Mouse (Mus musculus) liver, embryonic 11.5 days (tissue): ENCODE results near the gene Dohh. TPM values are rescaled to one million over a fixed set of nuclear protein-coding genes. Genes with fewer than 3 reads are reported as not detected.

ENCODE experiments used
- ATAC-seq: fragments of 200-750 bp; cut with Nextera tagmentation; replicated peaks from 2 replicates; pipeline ENCODE4 v1.8.0; 2017; ENCODE audit warnings: moderate number of reproducible peaks, mild to moderate bottlenecking, moderate TSS enrichment, moderate library complexity; ENCODE audit not compliant: low FRiP score
- DNase-seq: peaks from one replicate; pipeline ENCODE4 v3.0.0-alpha.2; 2017; ENCODE audit warnings: low spot score
- H3K27ac ChIP-seq: fragments of 300-500 bp; sonication (generic); 2 replicates; pipeline ENCODE4 v1.5.1; 2014; ENCODE audit warnings: mild to moderate bottlenecking, low read depth, low read length, control low read depth
- H3K27me3 ChIP-seq: fragments of 300-500 bp; sonication (generic); replicated peaks from 2 replicates; pipeline ENCODE4 v1.6.1; 2014; ENCODE audit warnings: low read length, mixed read lengths; ENCODE audit not compliant: control insufficient read depth, insufficient read depth
- H3K36me3 ChIP-seq: fragments of 300-500 bp; sonication (generic); 2 replicates; pipeline ENCODE4 v1.6.1; 2014; ENCODE audit warnings: mild to moderate bottlenecking, low read length, moderate library complexity, mixed read lengths; ENCODE audit not compliant: control insufficient read depth, insufficient read depth
- H3K4me1 ChIP-seq: fragments of 300-500 bp; sonication (generic); replicated peaks from 2 replicates; pipeline ENCODE4 v1.6.1; 2014; ENCODE audit warnings: low read length, mixed read lengths; ENCODE audit not compliant: control insufficient read depth, insufficient read depth
- H3K4me2 ChIP-seq: fragments of 300-500 bp; sonication (generic); 2 replicates; pipeline ENCODE4 v1.6.1; 2014; ENCODE audit warnings: mild to moderate bottlenecking, control low read depth, moderate library complexity
- H3K4me3 ChIP-seq: fragments of 300-500 bp; sonication (generic); 2 replicates; pipeline ENCODE4 v1.5.1; 2014; ENCODE audit warnings: low read depth, low read length, control low read depth
- H3K9ac ChIP-seq: fragments of 300-500 bp; sonication (generic); 2 replicates; pipeline ENCODE4 v1.6.1; 2014; ENCODE audit warnings: low read depth, low read length, control low read depth
- H3K9me3 ChIP-seq: fragments of 300-500 bp; sonication (generic); 2 replicates; pipeline ENCODE4 v1.6.1; 2016; ENCODE audit warnings: low read length, inconsistent platforms, mixed read lengths; ENCODE audit not compliant: control insufficient read depth
- WGBS: fragments of 180-500 bp; shearing (Covaris S2); extraction: QIAGEN DNeasy Blood & Tissue Kit; methylation state at CpG from one replicate; pipeline ENCODE4 v1.1.7; 2014; 5-methylcytosine and 5-hydroxymethylcytosine counted together
- polyA plus RNA-seq: library from polyadenylated mRNA; unstranded; fragments of >200 nt; fragmentation: Nextera tagmentation; extraction: Ambion mirVana; gene quantifications from 2 replicates; pipeline ENCODE4 v1.2.1, GENCODE M21; 2014

Gene Dohh
- polyA plus RNA-seq, 1 experiment from 2014 or later = 97.4 TPM

- Histone ChIP-seq H3K9me3 (no peaks in the 10 kb centered on the region), H3K9ac (peak overlapping the region; percentile 35; the same call in 1 of the 2 replicates), H3K4me3 (peak overlapping the region; percentile 29), H3K27me3 (peaks cover 24% of the 10 kb centered on the region), H3K4me1 (peaks cover 86% of the 10 kb centered on the region), H3K4me2 (peak overlapping the region; percentile 48), H3K27ac (peak overlapping the region; percentile 75), H3K36me3 (no peaks in the 10 kb centered on the region; the same call in 1 of the 2 replicates)
- ATAC-seq (peak; percentile 8; the same call in 1 of the 2 replicates), DNase-seq (no peak)
- 17% methylated on average over 8 of the region's 8 CpGs for WGBS
These were observed 25.1 kb downstream of the Dohh start for GRCm38 (mm10) chr10:81409330-81409729.

DNA sequence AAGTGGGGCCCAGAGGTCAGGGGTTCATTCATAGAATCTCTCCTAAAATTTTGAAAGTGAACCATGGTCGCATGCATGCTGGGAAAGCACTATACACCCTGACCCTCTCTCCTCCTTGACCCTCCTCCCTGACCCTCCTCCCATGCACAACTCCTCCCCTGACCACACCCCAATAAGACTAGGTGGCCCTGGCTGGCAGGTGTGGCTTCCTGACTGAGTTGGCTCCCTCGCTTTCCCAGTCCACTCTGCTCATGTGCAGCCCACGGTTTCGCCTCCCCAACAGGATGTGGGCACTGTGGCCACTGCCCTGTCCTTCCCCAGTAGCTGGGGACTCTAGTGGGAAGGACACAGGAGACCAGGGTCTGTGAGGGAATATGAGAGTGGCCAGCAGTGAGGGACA lies 26.1 kb downstream of the Dohh start:
- peak overlapping the region; percentile 29 for H3K4me3 ChIP-seq
- no peak overlapping the region for H3K9ac ChIP-seq
- ATAC-seq = no peak
- H3K9me3 ChIP-seq = no peaks in the 10 kb centered on the region
- H3K36me3 ChIP-seq = no peaks in the 10 kb centered on the region; the same call in 1 of the 2 replicates
- whole genome bisulfite sequencing = 29% methylated on average over 4 of the region's 4 CpGs
- DNase-seq = no peak
- peak overlapping the region; percentile 75; the same call in 1 of the 2 replicates for H3K27ac ChIP-seq
- H3K4me1 ChIP-seq = peaks cover 95% of the 10 kb centered on the region
- peaks cover 24% of the 10 kb centered on the region for H3K27me3 ChIP-seq
- H3K4me2 ChIP-seq = peak overlapping the region; percentile 48

- Histone ChIP-seq H3K27ac (peak overlapping the region; percentile 62), H3K4me1 (peaks cover 92% of the 10 kb centered on the region), H3K4me2 (peak overlapping the region; percentile 48), H3K4me3 (peak overlapping the region; percentile 29; the same call in 1 of the 2 replicates), H3K9me3 (no peaks in the 10 kb centered on the region), H3K36me3 (no peaks in the 10 kb centered on the region; the same call in 1 of the 2 replicates), H3K9ac (no peak overlapping the region), H3K27me3 (peaks cover 24% of the 10 kb centered on the region)
- no peak for DNase-seq
- ATAC-seq = no peak
- 72% methylated on average over 9 of the region's 9 CpGs for WGBS
These were observed 26.8 kb downstream of the Dohh start for GRCm38 (mm10) chr10:81410981-81411380.

DNA sequence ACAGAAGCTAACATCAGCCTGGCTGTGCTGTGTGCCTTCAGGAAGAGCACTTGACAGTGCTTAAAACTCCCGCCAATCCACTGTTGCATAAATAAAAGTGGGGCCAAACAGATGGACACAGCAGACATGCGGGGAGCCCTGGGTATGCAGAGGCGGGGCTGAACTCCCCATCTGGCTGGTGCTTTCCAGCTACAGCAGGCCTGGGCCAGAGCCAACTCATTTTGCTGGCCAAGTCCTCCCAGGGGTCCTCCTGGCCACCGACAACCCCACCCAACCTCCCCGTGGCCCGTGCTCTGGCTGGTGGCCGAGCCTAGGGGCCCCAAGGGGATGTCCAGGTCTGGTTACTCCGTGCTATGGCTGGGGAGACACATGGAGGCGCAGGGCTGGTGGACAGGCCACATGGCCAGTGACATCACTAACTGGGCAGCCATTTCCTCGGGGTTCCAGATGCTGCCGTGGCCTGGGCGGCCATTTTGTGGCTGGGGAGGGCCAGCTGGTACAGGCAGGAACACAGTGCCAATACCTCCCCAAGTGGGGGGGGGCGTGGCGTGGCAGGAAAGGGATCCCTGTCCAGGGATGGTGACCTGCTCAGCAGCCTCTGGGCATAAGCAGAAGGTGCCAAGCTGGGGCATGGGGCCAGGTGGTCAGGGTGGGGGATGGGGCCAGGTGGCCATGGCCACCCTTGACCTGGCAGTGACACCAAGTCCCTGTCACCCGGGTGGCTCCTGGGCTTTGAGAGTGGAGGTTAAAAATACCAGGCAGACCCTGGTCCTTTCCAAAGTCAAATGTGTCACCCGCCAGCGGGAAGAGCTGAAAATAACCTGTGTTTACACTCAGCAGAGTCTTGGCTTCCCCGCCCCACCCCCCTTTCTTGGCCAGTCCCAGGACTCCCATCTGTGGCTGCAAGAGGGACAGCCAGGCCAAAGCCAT lies 27.5 kb downstream of the Dohh start:
- H3K4me2 ChIP-seq = no peak overlapping the region
- H3K27me3 ChIP-seq = peaks cover 17% of the 10 kb centered on the region
- H3K4me1 ChIP-seq = peaks cover 89% of the 10 kb centered on the region
- 75% methylated on average over 18 of the region's 18 CpGs for WGBS
- no peak for DNase-seq
- H3K9me3 ChIP-seq = no peaks in the 10 kb centered on the region
- no peak for ATAC-seq
- H3K36me3 ChIP-seq = no peaks in the 10 kb centered on the region; the same call in 1 of the 2 replicates
- H3K9ac ChIP-seq = no peak overlapping the region
- peak overlapping the region; percentile 62 for H3K27ac ChIP-seq
- no peak overlapping the region for H3K4me3 ChIP-seq

DNA sequence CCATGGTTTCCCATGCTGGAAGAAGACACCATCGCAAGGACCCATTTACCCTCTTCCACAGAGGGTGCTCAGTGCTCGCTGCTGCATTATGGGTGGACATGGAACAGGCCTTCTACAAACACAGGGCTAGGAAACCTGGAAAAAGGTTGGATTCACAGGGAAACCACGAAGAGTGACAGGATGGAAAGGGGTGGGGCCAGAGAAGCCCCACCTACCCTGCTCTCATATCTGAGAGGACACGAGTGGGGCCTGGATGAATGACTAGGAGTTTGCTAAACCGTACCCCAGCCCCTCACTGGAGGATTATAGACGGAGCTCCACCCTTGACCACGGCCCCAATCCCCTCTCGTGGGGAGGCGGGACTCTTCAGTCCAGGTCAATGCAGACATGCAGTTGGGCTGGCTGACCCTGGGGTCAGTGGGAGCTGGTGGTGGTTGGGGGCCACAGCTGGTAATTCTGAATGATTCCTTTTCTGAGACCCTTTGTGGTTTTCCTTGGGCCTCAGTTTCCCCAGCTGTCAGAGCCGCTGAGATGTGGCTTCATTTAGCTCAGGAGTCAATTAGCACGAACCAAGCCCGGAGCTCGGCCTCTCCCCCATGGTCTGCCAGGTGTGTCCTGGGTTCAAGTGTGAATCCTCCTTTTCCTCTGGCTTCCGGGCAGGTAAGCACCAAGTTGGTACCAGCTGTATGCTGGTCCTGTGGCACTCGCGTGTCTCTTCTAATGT lies 28.5 kb downstream of the Dohh start:
- ATAC-seq = no peak
- no peak overlapping the region for H3K4me2 ChIP-seq
- peak overlapping the region; percentile 25; the same call in 1 of the 2 replicates for H3K27ac ChIP-seq
- H3K4me3 ChIP-seq = no peak overlapping the region
- peaks cover 89% of the 10 kb centered on the region for H3K4me1 ChIP-seq
- H3K9ac ChIP-seq = no peak overlapping the region
- H3K36me3 ChIP-seq = no peaks in the 10 kb centered on the region; the same call in 1 of the 2 replicates
- no peak for DNase-seq
- peaks cover 8% of the 10 kb centered on the region for H3K27me3 ChIP-seq
- H3K9me3 ChIP-seq = no peaks in the 10 kb centered on the region
- WGBS = 70% methylated on average over 16 of the region's 16 CpGs

GRCm38 (mm10) chr10:81413310-81414261 lies 29.4 kb downstream of the Dohh start:
- no peak for DNase-seq
- Histone ChIP-seq H3K4me2 (peak overlapping the region; percentile 52), H3K9me3 (no peaks in the 10 kb centered on the region), H3K4me1 (peaks cover 83% of the 10 kb centered on the region), H3K4me3 (0 out of 2 replicates have a peak overlapping the region, but pooled peaks have one; percentile 12), H3K27ac (peak overlapping the region; percentile 55), H3K27me3 (no peaks in the 10 kb centered on the region; the same call in none of the 2 replicates), H3K9ac (peak overlapping the region; percentile 46; the same call in 1 of the 2 replicates), H3K36me3 (no peaks in the 10 kb centered on the region)
- 28% methylated on average over 26 of the region's 26 CpGs for WGBS
- no peak for ATAC-seq

GRCm38 (mm10) chr10:81414682-81415081 lies 30.5 kb downstream of the Dohh start:
- Histone ChIP-seq H3K4me3 (no peak overlapping the region), H3K36me3 (no peaks in the 10 kb centered on the region), H3K9ac (no peak overlapping the region), H3K27me3 (no peaks in the 10 kb centered on the region; the same call in 1 of the 2 replicates), H3K4me2 (no peak overlapping the region), H3K4me1 (peaks cover 78% of the 10 kb centered on the region), H3K9me3 (no peaks in the 10 kb centered on the region), H3K27ac (0 out of 2 replicates have a peak overlapping the region, but pooled peaks have one; percentile 55)
- no peak for ATAC-seq
- DNase-seq = no peak
